Mouse (Mus musculus): ENCODE measurements around the gene Tldc1. TPM values are rescaled to one million over a fixed set of nuclear protein-coding genes. Genes with fewer than 3 reads are reported as not detected.
A peak's percentile ranks its signal among the peaks of the same experiment; 100 is the strongest.

The Tldc1 gene
- total RNA-seq, 4 experiments from 2014 or later, result 12.8 to 14.2 (median 13.6) TPM

GRCm38 (mm10) chr8:119802592-119802991 lies 24.4 kb upstream of the Tldc1 start:
- DNase-seq (ENCODE audit: low spot score in 2 of 2), result no peak

- peak in 1 of 2 experiments; percentile 80 for DNase-seq (ENCODE audit: low spot score in 2 of 2)
Measured at GRCm38 (mm10) chr8:119801168-119801567, 23.0 kb upstream of the Tldc1 start.

GRCm38 (mm10) chr8:119798965-119799264 lies 20.7 kb upstream of the Tldc1 start:
- DNase-seq (ENCODE audit: low spot score in 2 of 2), result no peak

- peak in 1 of 2 experiments; percentile 76 for DNase-seq (ENCODE audit: low spot score in 2 of 2)
Measured at GRCm38 (mm10) chr8:119798170-119798964, 20.2 kb upstream of the Tldc1 start.

GRCm38 (mm10) chr8:119795651-119796050 lies 17.4 kb upstream of the Tldc1 start:
- no peak for DNase-seq (ENCODE audit: low spot score in 2 of 2)

- no peak for DNase-seq (ENCODE audit: low spot score in 2 of 2)
Measured at GRCm38 (mm10) chr8:119794689-119795088, 16.5 kb upstream of the Tldc1 start.

- no peak for DNase-seq (ENCODE audit: low spot score in 2 of 2)
Measured at GRCm38 (mm10) chr8:119791804-119792704, 13.8 kb upstream of the Tldc1 start.

GRCm38 (mm10) chr8:119789581-119789980 lies 11.4 kb upstream of the Tldc1 start:
- DNase-seq (ENCODE audit: low spot score in 2 of 2), result no peak

- no peak for DNase-seq (ENCODE audit: low spot score in 2 of 2)
Measured at GRCm38 (mm10) chr8:119788607-119789381, 10.6 kb upstream of the Tldc1 start.

GRCm38 (mm10) chr8:119787341-119787740 lies 9.1 kb upstream of the Tldc1 start:
- no peak for DNase-seq (ENCODE audit: low spot score in 2 of 2)

- no peak for DNase-seq (ENCODE audit: low spot score in 2 of 2)
Measured at GRCm38 (mm10) chr8:119786871-119787270, 8.7 kb upstream of the Tldc1 start.

GRCm38 (mm10) chr8:119785764-119786405 lies 7.7 kb upstream of the Tldc1 start:
- DNase-seq (ENCODE audit: low spot score in 2 of 2), result no peak

- DNase-seq (ENCODE audit: low spot score in 2 of 2), result no peak
Measured at GRCm38 (mm10) chr8:119784676-119785075, 6.5 kb upstream of the Tldc1 start.

- DNase-seq (ENCODE audit: low spot score in 2 of 2), result no peak
Measured at GRCm38 (mm10) chr8:119784141-119784574, 5.9 kb upstream of the Tldc1 start.

- no peak for DNase-seq (ENCODE audit: low spot score in 2 of 2)
Measured at GRCm38 (mm10) chr8:119783579-119783978, 5.4 kb upstream of the Tldc1 start.

- peak; percentile 59 to 67 for DNase-seq (ENCODE audit: low spot score in 2 of 2)
Measured at GRCm38 (mm10) chr8:119782715-119783114, 4.5 kb upstream of the Tldc1 start.

GRCm38 (mm10) chr8:119781086-119781840 lies 3.0 kb upstream of the Tldc1 start:
- no peak for DNase-seq (ENCODE audit: low spot score in 2 of 2)

- no peak for DNase-seq (ENCODE audit: low spot score in 2 of 2)
Measured at GRCm38 (mm10) chr8:119780402-119781049, 2.3 kb upstream of the Tldc1 start.

- DNase-seq (ENCODE audit: low spot score in 2 of 2), result peak; percentile 60 to 74
Measured at GRCm38 (mm10) chr8:119779013-119779737, 959 bp upstream of the Tldc1 start.

All from left cerebral cortex, adult 8-10 months (tissue).